Comparison of ENCODE assay signal across 11 mouse cellular contexts in the genomic region with DNA sequence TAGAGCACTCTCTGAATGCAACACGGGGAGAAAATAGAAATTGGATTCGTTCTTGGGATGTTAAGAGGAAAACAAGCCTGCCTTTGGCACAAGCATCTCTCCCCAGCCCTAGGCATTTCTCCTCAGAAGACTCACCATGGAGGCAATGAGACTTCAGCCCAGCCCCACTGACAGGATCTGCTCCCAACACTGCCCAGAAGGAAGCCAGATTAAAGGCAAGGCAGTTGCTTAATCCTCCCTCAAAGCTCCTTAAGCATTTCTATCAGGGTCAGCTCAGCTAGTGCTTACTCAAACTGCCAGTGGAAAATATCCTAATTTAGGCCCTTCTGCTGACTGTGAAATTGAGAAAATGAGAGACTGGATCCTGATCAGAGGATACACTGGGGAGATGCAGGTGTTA.
"Had no signal": no experiment of that assay in that cellular context is flagged by ENCODE, and none has a peak within 500 bp of the region (broad histone marks: within the 10 kb centered on the region; RNA-seq: fewer than 3 reads in every experiment).

No protein-coding gene starts in this region.

- H3K27ac ChIP-seq: kidney, postnatal 0 days; limb, embryonic 12.5 days; liver, embryonic 13.5 days; neural tube, embryonic 13.5 days; stomach, postnatal 0 days had no signal

- H3K4me2 ChIP-seq: limb, embryonic 12.5 days; liver, embryonic 13.5 days; neural tube, embryonic 13.5 days had no signal

- H3K4me1 ChIP-seq: liver, embryonic 13.5 days had no signal

- H3K36me3 ChIP-seq: limb, embryonic 12.5 days; liver, embryonic 13.5 days; neural tube, embryonic 13.5 days had no signal

- H3K9ac ChIP-seq: limb, embryonic 12.5 days; liver, embryonic 13.5 days; liver, postnatal 0 days; neural tube, embryonic 13.5 days had no signal

- H3K4me3 ChIP-seq: limb, embryonic 12.5 days; liver, embryonic 13.5 days; neural tube, embryonic 13.5 days had no signal

- DNase-seq: kidney, adult 11 months; kidney, adult 9 months; kidney, postnatal 4 days; liver; liver, embryonic 13.5 days; liver, postnatal 0 days; thymus, postnatal 4 days had no signal

- ATAC-seq: liver, postnatal 0 days had no signal

- H3K9me3 ChIP-seq: limb, embryonic 12.5 days; neural tube, embryonic 13.5 days had no signal

- H3K27me3 ChIP-seq: limb, embryonic 12.5 days; liver, embryonic 13.5 days; neural tube, embryonic 13.5 days had no signal
